Mouse (Mus musculus): ENCODE results near the gene Epha4.

Epha4 gene

GRCm38 (mm10) chr1:77487856-77488462 lies 26.9 kb downstream of the Epha4 start:
- DNase-seq (ENCODE audit: extremely low spot score, low read depth, low spot score) = no peak

DNA sequence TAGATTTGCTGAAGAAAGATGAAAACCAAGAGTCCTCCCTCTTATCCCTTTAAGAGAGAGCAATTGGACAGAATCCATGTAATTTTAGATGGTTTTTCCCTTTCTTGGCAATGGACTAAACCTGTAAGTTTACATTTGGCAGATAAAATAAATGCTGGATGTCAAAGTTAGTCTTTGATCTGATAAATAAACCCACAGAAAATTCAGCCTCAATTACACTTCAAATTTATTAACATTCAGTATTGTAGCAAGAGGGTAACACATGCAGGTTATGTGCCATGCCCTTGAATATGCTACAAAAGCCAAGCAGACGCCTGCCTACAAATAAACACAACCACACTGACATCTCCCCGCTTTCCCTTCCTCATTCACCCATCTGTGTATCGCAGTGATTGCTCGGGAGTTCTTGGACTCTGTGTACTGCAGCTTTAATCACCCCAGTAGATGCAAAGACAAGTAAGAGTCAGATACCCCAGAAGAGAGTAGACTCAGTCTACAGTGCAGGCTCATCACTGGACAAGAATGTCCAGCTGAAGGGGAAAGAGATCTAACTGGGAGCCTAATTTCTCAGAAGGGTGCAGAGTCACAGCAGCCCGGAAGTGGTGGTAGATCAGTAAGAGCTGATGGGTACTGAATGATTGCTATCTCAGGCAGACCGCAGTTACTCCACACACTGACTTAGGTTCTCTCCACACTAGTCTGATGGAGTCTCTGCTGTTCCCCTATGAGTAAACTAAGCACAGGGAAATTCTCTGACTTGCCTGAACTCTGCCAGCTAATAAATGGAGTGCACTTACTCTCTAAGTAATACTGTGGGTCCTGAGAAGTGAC lies 29.9 kb downstream of the Epha4 start:
- DNase-seq (ENCODE audit: extremely low spot score, low read depth, low spot score) = no peak

DNA sequence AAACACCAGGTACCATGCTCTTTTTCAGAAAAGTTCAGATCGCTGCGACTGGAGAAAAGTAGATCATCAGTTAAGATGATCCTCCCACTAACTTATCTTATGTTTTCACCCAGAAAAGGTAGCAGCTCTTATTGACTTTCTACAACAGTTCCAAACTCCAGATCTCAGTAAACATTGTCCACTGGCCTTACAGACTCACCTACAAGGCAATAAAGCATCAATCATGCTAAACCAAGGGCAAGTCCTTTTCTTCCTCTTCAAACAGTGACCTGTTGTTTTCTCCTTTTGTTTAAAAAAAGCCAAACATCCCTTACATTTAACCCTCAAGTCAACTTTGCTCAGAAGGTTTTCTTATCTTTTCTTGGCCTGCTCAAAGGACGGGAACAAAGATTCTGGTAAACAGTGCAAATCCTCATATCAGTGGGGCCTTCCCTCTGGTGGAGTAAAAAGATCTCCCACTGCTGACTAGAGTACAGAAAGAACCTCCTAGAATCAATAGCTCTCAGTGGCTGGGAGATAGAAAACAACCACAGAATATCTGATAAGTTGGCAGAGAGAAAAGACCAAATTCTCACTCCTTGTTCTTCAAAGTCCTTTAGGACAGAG lies 39.0 kb downstream of the Epha4 start:
- DNase-seq (ENCODE audit: extremely low spot score, low read depth, low spot score) = no peak

GRCm38 (mm10) chr1:77473446-77474376 lies 41.2 kb downstream of the Epha4 start:
- DNase-seq (ENCODE audit: extremely low spot score, low read depth, low spot score) = no peak

DNA sequence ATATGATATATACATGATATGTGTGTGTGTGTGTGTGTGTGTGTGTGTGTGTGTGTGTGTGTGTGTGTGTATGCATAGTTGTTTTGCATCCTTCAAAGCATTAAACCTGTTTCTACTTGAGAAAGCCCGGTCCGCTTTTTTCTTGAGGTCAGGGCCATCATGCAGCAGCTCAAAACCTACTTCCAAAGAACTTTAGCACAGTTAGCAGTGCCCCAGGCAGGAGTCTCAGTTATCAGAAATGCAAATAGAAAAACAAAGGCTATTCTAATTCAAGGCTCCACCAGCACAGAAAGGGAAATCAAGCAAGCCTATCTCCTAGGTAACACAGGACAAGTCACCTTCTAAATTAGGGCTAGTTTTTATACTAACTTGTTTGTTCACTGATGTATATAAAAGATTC lies 42.3 kb downstream of the Epha4 start:
- no peak for DNase-seq (ENCODE audit: extremely low spot score, low read depth, low spot score)

DNA sequence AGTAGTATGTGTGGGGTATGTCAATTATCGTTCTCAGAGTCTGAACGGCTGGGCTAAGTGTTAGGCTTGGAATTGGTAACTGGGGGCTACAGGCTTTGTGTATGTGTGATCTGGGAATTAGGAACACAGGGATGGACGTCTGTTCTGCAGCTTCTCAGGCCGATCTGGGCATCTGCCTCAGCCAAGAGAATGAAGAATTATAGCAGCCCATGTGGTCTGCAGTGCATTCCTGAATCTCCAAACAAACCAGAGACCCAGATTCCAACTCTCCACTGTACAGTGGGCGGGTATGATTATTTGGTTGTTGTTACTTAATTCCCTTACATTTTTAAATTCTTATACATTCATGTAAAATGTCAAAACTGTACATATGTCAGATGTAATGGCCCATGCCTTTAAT lies 43.4 kb downstream of the Epha4 start:
- no peak for DNase-seq (ENCODE audit: extremely low spot score, low read depth, low spot score)

- DNase-seq (ENCODE audit: extremely low spot score, low read depth, low spot score) = no peak
Observed at GRCm38 (mm10) chr1:77471037-77471436, 43.9 kb downstream of the Epha4 start.

- no peak for DNase-seq (ENCODE audit: extremely low spot score, low read depth, low spot score)
Observed at GRCm38 (mm10) chr1:77468717-77469314, 46.1 kb downstream of the Epha4 start.

DNA sequence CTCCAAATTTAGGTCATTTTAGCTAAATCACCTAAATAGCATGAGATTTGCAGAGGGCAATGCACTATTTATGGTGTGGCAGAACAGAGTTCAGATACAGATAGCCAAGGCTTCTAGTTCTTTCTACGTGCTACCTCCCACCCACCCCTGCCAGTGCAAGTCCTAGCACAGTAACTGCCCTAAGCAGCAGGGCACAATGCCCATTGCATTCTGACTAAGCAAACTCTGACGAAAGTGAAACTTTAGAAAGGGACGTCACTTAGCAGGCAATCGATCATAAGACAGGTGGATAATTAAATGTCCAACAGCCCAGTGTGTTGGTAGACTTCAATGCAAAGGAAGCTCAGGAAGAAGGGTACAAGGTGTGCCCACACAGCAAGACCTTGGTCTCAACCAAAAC lies 49.4 kb downstream of the Epha4 start:
- DNase-seq (ENCODE audit: extremely low spot score, low read depth, low spot score) = no peak

DNA sequence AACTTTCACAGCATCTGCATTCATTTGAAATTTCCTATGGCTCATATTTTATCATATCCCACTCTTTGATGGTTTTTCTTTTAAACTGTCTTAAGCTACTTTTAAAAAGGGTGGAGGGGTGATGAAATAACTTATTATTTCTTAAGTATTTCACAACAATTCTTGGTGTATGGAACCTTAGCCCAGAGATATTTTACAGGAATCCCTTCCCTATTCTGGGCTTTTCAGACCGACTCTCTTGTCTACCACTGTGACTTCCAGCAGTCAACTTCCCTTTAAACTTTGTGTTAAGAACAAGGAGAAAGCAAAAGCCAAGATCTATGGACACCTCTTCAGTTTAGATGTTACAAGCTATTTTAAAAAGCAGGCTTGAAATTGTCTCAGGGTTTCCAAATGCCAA lies 50.8 kb downstream of the Epha4 start:
- no peak for DNase-seq (ENCODE audit: extremely low spot score, low read depth, low spot score)

DNA sequence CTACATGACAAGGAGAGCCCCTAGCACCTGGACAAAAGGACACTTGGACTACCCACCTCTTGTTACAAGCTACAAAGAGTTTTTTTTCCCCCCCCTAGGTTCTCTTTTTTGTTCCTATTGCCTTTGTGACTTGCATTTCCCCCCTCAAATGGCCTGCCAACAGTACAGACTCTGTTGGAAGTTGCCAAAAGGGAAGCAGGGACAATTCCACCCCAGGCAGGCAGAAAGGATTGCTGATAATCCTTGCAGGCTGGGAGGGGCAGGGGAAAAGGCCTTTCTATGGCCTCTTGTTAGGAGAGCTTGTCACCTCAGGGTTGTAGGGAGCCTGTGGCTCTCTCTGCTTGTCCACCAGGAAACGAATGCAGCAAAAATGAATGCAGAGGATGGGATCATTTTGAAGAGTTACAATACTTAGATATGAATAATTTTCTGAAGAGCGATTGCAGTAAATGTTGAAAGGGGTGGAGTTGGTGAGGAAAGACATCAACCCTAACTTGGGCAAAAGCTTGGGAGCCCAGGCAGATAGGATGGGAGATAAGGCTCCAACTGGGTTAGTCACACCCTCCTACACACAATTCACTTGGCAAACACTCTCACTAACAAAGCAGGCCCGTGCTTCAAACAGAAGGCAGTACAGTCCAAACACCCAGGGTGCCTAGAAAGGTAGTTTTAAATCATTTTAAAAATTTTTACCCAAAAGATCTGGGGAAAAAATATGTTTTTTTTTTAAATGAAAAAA lies 52.8 kb downstream of the Epha4 start:
- DNase-seq (ENCODE audit: extremely low spot score, low read depth, low spot score) = no peak

DNA sequence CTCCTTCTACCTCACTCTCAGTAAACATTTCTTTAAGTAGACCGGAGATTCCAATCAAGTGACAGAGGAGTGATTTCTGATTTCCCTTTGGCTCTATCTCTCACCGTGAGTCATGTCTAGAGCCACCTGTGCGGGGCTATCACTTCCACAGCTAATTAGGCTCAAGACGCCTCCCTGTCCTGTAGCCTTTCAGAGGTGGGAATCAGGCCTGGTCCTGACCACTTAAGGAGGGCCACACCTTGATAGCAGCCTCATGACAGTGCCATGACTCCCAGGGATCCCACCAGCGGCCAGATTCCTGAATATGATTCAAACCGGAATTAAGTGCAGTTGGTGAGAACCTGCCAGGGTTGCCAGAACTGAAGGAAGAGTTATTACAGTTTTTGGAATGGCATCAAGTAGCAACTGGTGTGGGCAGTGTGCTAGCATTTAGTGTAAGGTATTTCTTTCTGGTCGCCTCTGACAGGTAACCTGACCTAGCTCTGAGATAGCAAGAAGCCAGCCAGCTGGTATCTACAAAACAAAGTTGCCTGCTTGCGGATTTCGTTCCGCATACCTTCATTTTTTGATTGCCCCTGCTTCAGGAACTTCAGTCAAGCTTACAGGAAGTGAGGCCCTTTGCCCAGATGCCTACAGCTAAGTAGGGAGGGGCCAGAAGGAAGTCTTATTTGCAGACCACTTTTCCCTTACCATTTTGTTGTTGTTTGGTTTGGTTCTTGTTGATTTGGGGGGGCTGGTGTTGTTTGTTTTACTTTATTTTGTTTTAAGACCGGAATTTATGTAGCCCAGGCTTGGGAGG lies 53.9 kb downstream of the Epha4 start:
- no peak for DNase-seq (ENCODE audit: extremely low spot score, low read depth, low spot score)

GRCm38 (mm10) chr1:77458751-77459385 lies 56.0 kb downstream of the Epha4 start:
- DNase-seq (ENCODE audit: extremely low spot score, low read depth, low spot score) = no peak

DNA sequence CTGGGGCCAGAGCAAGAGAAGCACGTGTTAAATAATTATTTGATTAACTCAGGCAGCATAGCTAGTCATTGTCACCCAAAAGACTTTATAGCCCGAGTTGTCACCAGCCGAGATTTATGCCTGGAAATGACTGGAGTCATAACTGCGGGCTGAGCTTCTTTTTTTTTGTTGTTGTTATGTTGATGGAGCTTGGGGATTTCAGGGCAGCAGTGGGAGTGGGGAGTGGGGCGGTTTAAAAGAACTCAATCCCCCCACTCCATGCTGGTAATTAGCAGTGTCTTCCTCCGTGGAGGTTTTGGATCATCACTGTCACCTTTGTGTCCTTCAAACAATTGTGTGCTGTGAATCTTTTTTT lies 57.5 kb downstream of the Epha4 start:
- DNase-seq (ENCODE audit: extremely low spot score, low read depth, low spot score) = no peak

- no peak for DNase-seq (ENCODE audit: extremely low spot score, low read depth, low spot score)
Observed at GRCm38 (mm10) chr1:77456695-77457445, 58.0 kb downstream of the Epha4 start.

DNA sequence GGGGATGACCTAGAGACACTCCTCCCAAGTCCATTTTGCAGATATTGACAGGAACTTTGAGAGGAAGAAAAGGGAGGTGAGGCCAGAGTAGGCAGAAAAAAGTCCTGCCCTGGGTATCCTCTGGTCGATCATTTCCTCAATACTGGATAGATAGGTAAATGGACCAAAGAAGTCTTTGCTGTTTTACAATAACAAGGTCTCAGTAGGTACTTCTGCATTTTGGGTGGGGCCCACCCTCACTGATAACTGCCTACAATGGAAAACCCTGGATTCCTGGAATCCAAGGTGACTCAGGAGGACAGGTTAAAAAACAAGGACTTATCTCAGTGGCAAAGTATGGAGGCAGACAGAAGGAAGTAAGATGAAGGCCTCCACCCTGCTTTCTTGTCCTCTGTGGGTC lies 61.1 kb downstream of the Epha4 start:
- no peak for DNase-seq (ENCODE audit: extremely low spot score, low read depth, low spot score)

GRCm38 (mm10) chr1:77452721-77453120 lies 62.2 kb downstream of the Epha4 start:
- DNase-seq (ENCODE audit: extremely low spot score, low read depth, low spot score) = no peak

- DNase-seq (ENCODE audit: extremely low spot score, low read depth, low spot score) = no peak
Observed at GRCm38 (mm10) chr1:77451541-77451940, 63.3 kb downstream of the Epha4 start.

All from hindlimb bud, embryonic 11.5 days (tissue).